Mouse (Mus musculus) gastrocnemius, adult 2 months (tissue): ENCODE results near the gene Uap1l1. TPM values are rescaled to one million over a fixed set of nuclear protein-coding genes. Genes with fewer than 3 reads are reported as not detected.
"Not testable (repeated sequence)": the region's sequence is repeated elsewhere in the genome, so short reads cannot be mapped to it uniquely, and the experiment has no call there.

Experiments used
- DNase-seq: peaks from one replicate; pipeline ENCODE4 v3.0.0; 2022
- H3K27ac ChIP-seq: fragments of 200-600 bp; 2 replicates; pipeline ENCODE4 v1.8.1; 2022; ENCODE audit warnings: mild to moderate bottlenecking
- H3K4me3 ChIP-seq: fragments of 200-600 bp; 2 replicates; pipeline ENCODE4 v1.8.1; 2022; ENCODE audit warnings: mild to moderate bottlenecking, moderate library complexity
- CTCF ChIP-seq: fragments of 200-600 bp; IDR thresholded peaks from 2 replicates; pipeline ENCODE4 v1.8.1; 2022; ENCODE audit warnings: antibody characterized with exemption, mild to moderate bottlenecking, moderate library complexity
- intact Hi-C: fragments of 180-260 bp; cut with DNase I; formaldehyde crosslinking; loops from one replicate; pipeline ENCODE4 v1.15.1; 2025
- long read RNA-seq, 2 experiments: library from polyadenylated mRNA; stranded (forward); transcript quantifications; one replicate each; pipeline ENCODE4 v2.0.0; 2021
- total RNA-seq, 2 experiments: library from RNA; stranded (reverse); gene quantifications; 2 replicates each; pipeline ENCODE4 v1.2.3; 2021

Uap1l1 gene
- total RNA-seq, result 1 to 10 TPM; 4.3 to 5.4 TPM
- long read RNA-seq, experiment 1, partial matches to known transcripts, result 1 of 5 reads
- long read RNA-seq, experiment 1, other reads (novel, unspliced or antisense), result 0 of 5 reads
- long read RNA-seq, experiment 2, partial matches to known transcripts, result 0 of 4 reads
- long read RNA-seq, experiment 2, other reads (novel, unspliced or antisense), result 0 of 4 reads

DNA sequence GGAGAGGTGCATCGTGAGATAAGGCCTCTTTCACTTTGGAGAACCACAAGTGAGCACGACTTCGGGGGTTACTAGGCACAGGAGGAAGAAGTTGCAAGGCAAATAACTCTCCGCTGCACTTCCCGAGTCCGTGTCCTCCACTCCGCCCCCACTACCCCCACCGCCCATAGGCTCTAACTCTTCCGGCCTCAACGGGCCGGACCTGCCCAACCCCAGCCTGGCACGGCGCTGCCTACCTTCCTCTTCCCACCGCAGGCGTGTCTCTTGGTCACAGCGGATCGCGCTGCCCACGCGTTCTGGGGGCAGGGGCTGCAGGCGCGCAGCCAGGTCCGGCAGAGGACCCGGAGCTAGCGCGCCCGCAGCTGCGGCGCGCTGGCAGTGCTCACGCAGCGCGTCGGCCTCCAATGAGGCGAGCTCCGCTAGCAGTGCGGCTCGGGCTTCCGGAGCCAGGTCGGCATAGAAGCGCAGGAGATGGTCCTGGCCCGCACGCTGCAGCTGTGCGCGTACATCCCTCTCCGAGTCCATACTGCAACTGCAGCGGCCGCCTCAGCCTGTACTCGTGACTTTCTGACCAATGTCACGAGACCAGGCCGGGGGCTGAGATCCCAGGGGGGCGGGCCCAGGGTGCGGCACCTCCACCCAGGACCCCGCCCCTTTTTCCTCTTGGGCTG, at the start of gene Uap1l1:
Gene Uap1l1 (minus strand): TSS at position 592 of the 671 bp plus-strand sequence.
- intact Hi-C loops, result no loop called here
- no peak for TF ChIP-seq CTCF
- peak within 1 kb of the TSS; percentile 67 for H3K27ac ChIP-seq
- DNase-seq, result peak; percentile 90
- H3K4me3 ChIP-seq, result peak within 1 kb of the TSS; percentile 90

DNA sequence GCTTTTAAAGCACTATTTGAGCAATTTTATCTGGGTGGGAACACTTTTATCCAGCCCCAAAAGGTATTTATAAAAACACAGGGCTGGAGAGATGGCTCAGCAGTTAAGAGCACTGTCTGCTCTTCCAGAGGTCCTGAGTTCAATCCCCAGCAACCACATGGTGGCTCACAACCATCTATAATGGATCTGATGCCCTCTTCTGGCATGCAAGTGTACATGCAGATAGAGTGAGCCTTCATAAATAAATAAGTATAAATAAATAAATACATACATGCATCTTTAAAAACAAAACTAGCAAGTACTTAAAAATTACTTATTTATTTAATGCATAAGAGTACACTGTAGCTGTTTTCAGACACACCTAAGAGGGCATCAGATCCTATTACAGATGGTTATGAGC, 48.0 kb upstream of the Uap1l1 start:
- intact Hi-C loops, DNase-seq, H3K27ac ChIP-seq, H3K4me3 ChIP-seq: not testable (repeated sequence)
- TF ChIP-seq CTCF, result peak; percentile 50

DNA sequence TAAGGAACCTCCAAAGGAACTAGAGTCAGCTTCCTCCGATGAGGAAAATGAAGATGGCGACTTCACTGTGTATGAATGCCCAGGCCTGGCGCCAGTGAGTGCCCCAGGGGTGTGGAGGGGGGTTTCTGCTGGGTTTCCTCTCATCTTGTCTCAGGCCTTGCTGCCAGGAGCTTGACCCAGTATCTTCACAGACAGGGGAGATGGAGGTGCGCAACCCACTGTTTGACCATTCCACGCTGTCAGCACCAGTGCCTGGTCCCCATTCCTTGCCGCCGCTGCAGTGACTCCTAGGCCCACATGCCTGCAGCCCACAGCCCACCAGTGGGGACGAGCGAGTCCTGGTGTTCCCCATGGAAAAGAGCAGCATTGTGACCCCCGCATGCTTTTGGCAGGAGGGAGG, 43.4 kb upstream of the Uap1l1 start:
- H3K4me3 ChIP-seq, result no peak overlapping the region
- TF ChIP-seq CTCF, result no peak
- no peak overlapping the region for H3K27ac ChIP-seq
- intact Hi-C loops, result no loop called here
- no peak for DNase-seq

DNA sequence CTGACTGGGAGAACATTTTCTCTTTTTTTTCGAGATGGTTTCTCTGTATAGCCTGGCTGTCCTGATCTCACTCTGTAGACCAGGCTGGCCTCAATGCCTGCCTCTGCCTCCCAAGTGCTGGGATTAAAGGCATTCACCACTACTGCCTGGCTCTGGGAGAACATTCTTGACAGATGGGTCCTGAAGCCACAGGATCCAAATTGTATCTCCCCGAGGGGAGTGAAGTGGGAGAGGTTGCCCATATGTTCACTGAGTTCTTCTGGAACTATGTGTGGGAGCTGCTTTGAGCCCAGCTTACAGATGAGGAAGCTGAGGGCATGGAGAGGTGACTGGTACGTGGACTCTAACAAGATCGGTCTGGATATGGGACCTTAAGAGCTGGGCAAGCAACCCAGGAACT, 38.5 kb upstream of the Uap1l1 start:
- no peak for DNase-seq
- TF ChIP-seq CTCF, result no peak
- H3K4me3 ChIP-seq, result peak overlapping the region; percentile 90
- no peak overlapping the region for H3K27ac ChIP-seq
- intact Hi-C loops, result no loop called here

DNA sequence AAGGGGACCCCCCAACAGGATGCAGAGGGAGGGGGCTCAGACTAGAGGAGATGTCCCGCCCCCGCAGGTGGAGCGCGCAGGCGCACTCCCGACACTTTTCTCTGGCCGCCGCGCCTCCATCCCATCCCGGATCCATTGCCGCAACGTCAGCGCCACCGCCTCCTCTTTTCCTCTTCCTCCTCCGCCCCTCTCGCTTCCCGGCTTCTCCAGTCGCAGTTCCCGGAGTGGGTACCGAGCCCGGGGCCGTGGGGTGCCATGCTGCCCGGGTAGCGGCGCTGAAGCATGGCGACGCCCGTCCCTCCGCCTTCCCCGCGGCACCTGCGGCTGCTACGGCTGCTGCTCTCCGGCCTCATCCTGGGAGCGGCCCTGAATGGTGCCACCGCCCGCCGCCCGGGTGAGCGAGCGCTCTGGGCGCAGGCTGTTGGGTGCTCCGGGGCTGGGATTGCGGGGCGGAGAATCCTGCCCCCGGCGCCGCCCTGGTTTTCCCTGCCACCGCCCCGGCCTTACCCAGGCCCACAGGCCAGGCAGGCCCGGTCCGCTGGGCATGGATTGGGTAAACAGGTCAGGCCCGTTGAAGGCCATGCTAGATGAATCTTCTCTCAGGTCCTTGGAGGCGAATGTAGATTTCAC, 37.6 kb upstream of the Uap1l1 start:
- peak; percentile 76 for DNase-seq
- H3K27ac ChIP-seq, result peak overlapping the region; percentile 84
- no peak for TF ChIP-seq CTCF
- H3K4me3 ChIP-seq, result peak overlapping the region; percentile 90
- intact Hi-C loops, result no loop called here

DNA sequence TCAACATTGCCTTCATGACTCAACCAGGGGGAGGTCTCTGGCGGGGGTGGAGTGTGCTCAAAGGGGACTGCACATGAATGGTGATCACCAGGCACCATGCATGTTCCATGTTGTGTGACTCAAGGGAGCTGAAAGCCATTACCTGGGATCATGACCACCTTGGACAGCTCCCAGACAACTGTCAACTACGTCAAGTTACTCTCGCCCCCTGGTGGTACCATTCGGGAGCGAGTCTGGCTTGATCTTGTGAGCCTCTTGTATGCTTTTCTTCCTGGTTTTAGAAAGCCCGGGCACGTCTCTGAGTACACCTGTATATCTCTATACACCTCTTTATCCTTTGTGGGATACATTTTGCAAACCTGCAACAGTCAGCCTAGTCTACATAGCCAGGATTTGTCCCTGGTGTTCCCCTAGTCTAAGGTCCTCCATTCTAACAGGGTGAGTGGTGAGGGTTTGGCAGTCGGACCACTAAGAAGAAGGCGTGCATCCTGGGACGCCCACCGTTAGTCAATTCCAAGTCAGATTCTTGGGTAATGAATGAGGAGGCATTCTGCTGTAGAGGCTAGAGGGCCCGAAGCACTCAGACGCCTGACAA, 37.0 kb upstream of the Uap1l1 start:
- H3K27ac ChIP-seq, result peak overlapping the region; percentile 84
- peak; percentile 65 for DNase-seq
- TF ChIP-seq CTCF, result peak; percentile 62
- intact Hi-C loops, result no loop called here
- H3K4me3 ChIP-seq, result peak overlapping the region; percentile 90

DNA sequence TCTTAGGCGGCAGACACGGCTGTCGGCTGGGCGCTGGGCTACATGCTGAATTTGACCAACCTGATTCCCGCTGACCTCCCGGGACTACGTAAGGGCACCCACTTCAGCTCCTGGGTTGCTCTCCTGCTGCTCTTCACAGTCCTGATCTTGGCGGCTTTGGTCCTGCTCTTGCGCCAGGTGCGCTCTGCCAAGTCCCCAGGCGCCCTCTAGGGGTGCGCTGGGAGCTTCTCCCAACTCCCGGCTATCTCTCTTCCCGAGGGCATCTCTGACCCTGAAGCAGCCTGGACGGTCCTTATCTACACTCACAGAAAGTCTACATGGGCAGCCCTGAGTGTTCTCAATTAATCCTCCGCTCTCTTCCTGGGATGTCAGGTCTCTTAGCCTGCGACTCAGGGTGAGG, 35.3 kb upstream of the Uap1l1 start:
- peak overlapping the region; percentile 78 for H3K27ac ChIP-seq
- peak; percentile 85 for DNase-seq
- intact Hi-C loops, result loop anchor here (2.0 kb wide), 1 partner anchor 24 kb away; no protein-coding TSS in a partner anchor
- H3K4me3 ChIP-seq, result peak overlapping the region; percentile 90
- peak; percentile 84 for TF ChIP-seq CTCF

DNA sequence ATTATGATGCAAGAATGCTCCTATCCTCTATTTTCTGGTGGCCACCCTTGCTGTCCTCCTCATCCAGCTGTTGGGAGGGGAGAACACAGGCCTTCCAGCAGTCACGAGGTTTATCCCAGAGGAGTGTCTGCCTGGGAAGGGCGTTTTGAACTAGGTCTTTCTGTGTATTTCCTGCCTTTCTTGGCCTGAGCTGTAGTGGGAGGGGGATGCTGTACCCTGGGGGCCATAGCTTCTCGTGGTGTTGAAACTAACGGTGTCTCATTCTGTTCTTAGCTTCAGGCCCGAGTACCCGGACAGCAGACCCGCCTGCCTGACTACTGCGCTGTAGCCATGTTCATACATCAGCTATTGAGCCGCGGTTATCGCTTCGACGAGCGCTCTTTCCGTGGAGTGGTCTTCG, 34.8 kb upstream of the Uap1l1 start:
- peak; percentile 72 for DNase-seq
- H3K4me3 ChIP-seq, result peak overlapping the region; percentile 90
- intact Hi-C loops, result loop anchor here (2.0 kb wide), 1 partner anchor 23 kb away; no protein-coding TSS in a partner anchor
- peak overlapping the region; percentile 78 for H3K27ac ChIP-seq
- no peak for TF ChIP-seq CTCF

DNA sequence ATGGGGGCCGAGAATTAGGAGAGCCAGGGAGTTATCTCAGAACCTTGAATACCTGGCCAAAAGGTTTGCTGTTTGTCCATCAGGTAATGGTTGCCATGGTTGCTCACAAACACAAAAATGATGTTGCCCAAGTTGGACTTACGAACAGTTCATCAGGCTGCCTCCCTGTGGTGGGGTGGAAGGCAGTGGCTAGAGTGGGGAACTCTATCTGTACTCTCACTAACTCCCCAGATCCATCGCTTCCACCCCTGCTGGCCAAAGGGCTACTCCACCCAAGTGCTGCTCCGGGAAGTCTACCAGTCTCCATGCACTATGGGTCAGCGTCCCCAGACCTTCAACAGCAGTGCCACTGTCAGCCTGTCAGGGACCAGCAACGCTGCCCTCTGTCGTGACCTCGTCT, 33.6 kb upstream of the Uap1l1 start, which contains the start of gene Npdc1:
Gene Npdc1 (plus strand): TSS at position 301 of the 400 bp plus-strand sequence.
- intact Hi-C loops, result no loop called here
- peak within 1 kb of the TSS; percentile 90 for H3K4me3 ChIP-seq
- DNase-seq, result no peak
- TF ChIP-seq CTCF, result no peak
- peak within 1 kb of the TSS; percentile 78 for H3K27ac ChIP-seq

DNA sequence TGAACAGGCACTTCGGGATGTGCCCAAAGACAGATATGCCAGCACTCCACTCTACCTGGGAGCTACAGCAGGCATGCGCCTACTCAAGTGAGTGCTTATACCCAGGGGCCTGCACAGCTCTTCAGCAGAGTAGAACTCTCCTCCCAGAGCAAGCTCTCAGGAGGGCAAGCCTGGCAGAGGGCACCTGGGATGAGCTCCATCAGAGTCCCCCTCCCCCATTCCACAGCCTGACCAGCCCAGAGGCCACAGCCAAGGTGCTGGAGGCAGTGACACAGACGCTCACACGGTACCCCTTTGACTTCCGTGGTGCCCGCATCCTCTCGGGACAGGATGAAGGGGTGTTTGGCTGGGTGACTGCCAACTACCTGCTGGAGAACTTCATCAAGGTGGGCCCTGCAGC, 32.6 kb upstream of the Uap1l1 start:
- intact Hi-C loops, result no loop called here

DNA sequence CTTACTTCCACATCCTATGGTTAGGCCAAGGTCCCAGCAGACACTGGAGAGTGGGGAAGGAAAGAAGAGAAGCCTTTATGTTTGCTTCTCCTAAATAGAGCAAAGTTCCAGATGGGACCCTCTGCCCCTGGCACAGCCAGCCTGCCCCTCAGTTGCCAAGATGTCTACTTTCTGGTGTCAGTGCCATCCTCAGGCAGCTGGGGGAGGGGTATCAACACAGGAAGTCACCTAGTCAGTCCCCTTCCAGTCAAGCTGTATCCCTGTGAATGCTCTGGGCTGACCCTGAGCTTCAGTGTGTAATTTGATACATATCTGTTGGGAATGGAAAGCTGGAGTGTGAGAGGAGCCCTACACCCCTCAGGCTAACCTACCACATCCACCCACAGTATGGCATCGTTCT, 31.5 kb upstream of the Uap1l1 start:
- intact Hi-C loops, result no loop called here
- no peak for TF ChIP-seq CTCF
- DNase-seq, result no peak

More for the DNA sequence above, 32.6 kb upstream of the Uap1l1 start:
- Histone ChIP-seq H3K4me3 (peak overlapping the region; percentile 79), H3K27ac (no peak overlapping the region)
- TF ChIP-seq CTCF, result no peak
- no peak for DNase-seq

DNA sequence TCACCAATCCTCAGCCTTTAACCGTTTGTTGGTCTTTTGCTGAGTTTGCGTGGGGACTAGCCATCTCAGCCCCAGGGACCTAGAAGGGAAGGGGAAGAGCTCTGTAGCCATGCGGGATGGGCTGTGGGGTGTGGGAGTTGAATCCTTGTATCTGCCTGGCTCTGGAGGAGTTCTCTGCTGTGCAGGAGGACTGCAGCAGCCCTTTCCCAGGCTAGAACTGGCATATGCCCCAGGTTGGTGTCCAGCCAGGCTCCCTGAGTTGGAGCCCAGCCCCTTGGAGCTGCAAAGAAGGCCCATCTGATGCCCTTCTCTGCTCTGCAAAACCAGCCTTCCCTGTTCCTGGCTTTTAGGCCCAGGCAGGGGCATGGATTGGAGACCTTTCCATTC, 31.1 kb upstream of the Uap1l1 start:
- H3K27ac ChIP-seq, result peak overlapping the region; percentile 79
- DNase-seq, result peak; percentile 76
- peak overlapping the region; percentile 79 for H3K4me3 ChIP-seq
- intact Hi-C loops, result no loop called here
- TF ChIP-seq CTCF, result no peak

More for the DNA sequence above, 31.5 kb upstream of the Uap1l1 start:
- Histone ChIP-seq H3K4me3 (peak overlapping the region; percentile 79), H3K27ac (peak overlapping the region; percentile 79)
